Mouse (Mus musculus): ENCODE results near the gene Krtap4-8. TPM values are rescaled to one million over a fixed set of nuclear protein-coding genes. Genes with fewer than 3 reads are reported as not detected.

Gene Krtap4-8
- polyA plus RNA-seq, 1 experiment from 2014 or later: 0.99 TPM

GRCm38 (mm10) chr11:99734190-99734589, 46.3 kb downstream of the Krtap4-8 start, which contains the start of gene Gm14180:
Gene Gm14180 (minus strand): TSS chr11:99734290.
- no peak within 1 kb of the TSS for H3K27ac ChIP-seq (replicated peaks)
- no peak within 1 kb of the TSS for H3K9ac ChIP-seq
- no peak within 1 kb of the TSS for H3K4me3 ChIP-seq (replicated peaks)
- 56% methylated on average over 2 of the region's 2 CpGs for WGBS
- H3K4me2 ChIP-seq (replicated peaks): no peak within 1 kb of the TSS
- H3K27me3 ChIP-seq: no peaks in the 10 kb centered on the region
- H3K9me3 ChIP-seq (replicated peaks): no peaks in the 10 kb centered on the region
- H3K4me1 ChIP-seq: no peaks in the 10 kb centered on the region
- no peaks in the 10 kb centered on the region for H3K36me3 ChIP-seq
- no peak for ATAC-seq (ENCODE audit: insufficient number of reproducible peaks, low FRiP score, low TSS enrichment, low read depth)

Other genes starting within 250 kb of the Krtap4-8 start
- gene Krt40, start 237.5 kb downstream of the Krtap4-8 start, polyA plus RNA-seq (2015; fragmentation: Nextera tagmentation; extraction: Ambion mirVana): 0.81 and 1.5 TPM in 2 replicates
- 9.5 and 12.3 TPM in 2 replicates for gene Krtap3-3, start 229.8 kb downstream of the Krtap4-8 start, polyA plus RNA-seq (2015; fragmentation: Nextera tagmentation; extraction: Ambion mirVana)
- 2.8 and 2.9 TPM in 2 replicates for gene Krtap3-2, start 223.9 kb downstream of the Krtap4-8 start, polyA plus RNA-seq (2015; fragmentation: Nextera tagmentation; extraction: Ambion mirVana)
- 1.2 TPM in 1 of 2 replicates, not detected in the other for gene Gm11939, start 221.2 kb downstream of the Krtap4-8 start, polyA plus RNA-seq (2015; fragmentation: Nextera tagmentation; extraction: Ambion mirVana)
- 5.7 and 13.1 TPM in 2 replicates for gene Krtap3-1, start 214.1 kb downstream of the Krtap4-8 start, polyA plus RNA-seq (2015; fragmentation: Nextera tagmentation; extraction: Ambion mirVana)
- 3.7 and 5.9 TPM in 2 replicates for gene Krtap1-5, start 199.7 kb downstream of the Krtap4-8 start, polyA plus RNA-seq (2015; fragmentation: Nextera tagmentation; extraction: Ambion mirVana)
- gene Krtap1-4, start 197.1 kb downstream of the Krtap4-8 start, polyA plus RNA-seq (2015; fragmentation: Nextera tagmentation; extraction: Ambion mirVana): 2.0 and 2.2 TPM in 2 replicates
- gene Krtap1-3, start 189.4 kb downstream of the Krtap4-8 start, polyA plus RNA-seq (2015; fragmentation: Nextera tagmentation; extraction: Ambion mirVana): 1.5 and 2.0 TPM in 2 replicates
- 2.8 and 5.7 TPM in 2 replicates for gene Krtap9-3, start 182.6 kb downstream of the Krtap4-8 start, polyA plus RNA-seq (2015; fragmentation: Nextera tagmentation; extraction: Ambion mirVana)
- 4.5 and 7.3 TPM in 2 replicates for gene Gm11938, start 177.4 kb downstream of the Krtap4-8 start, polyA plus RNA-seq (2015; fragmentation: Nextera tagmentation; extraction: Ambion mirVana)
- gene Gm11937, start 170.5 kb downstream of the Krtap4-8 start, polyA plus RNA-seq (2015; fragmentation: Nextera tagmentation; extraction: Ambion mirVana): 4.7 and 7.0 TPM in 2 replicates
- gene Krtap2-4, start 165.9 kb downstream of the Krtap4-8 start, polyA plus RNA-seq (2015; fragmentation: Nextera tagmentation; extraction: Ambion mirVana): 2.0 and 4.2 TPM in 2 replicates
- gene Gm11562, start 160.3 kb downstream of the Krtap4-8 start, polyA plus RNA-seq (2015; fragmentation: Nextera tagmentation; extraction: Ambion mirVana): 3.9 and 5.1 TPM in 2 replicates
- 1.7 and 2.2 TPM in 2 replicates for gene Krtap4-1, start 152.5 kb downstream of the Krtap4-8 start, polyA plus RNA-seq (2015; fragmentation: Nextera tagmentation; extraction: Ambion mirVana)
- 1.6 and 3.2 TPM in 2 replicates for gene Krtap4-2, start 145.6 kb downstream of the Krtap4-8 start, polyA plus RNA-seq (2015; fragmentation: Nextera tagmentation; extraction: Ambion mirVana)
- 2.0 and 2.3 TPM in 2 replicates for gene Krtap4-7, start 136.6 kb downstream of the Krtap4-8 start, polyA plus RNA-seq (2015; fragmentation: Nextera tagmentation; extraction: Ambion mirVana)
- 1.2 and 1.8 TPM in 2 replicates for gene Gm11555, start 130.5 kb downstream of the Krtap4-8 start, polyA plus RNA-seq (2015; fragmentation: Nextera tagmentation; extraction: Ambion mirVana)
- gene Gm11563, start 121.7 kb downstream of the Krtap4-8 start, polyA plus RNA-seq (2015; fragmentation: Nextera tagmentation; extraction: Ambion mirVana): 0.77 and 1.0 TPM in 2 replicates
- gene Krtap4-6, start 114.7 kb downstream of the Krtap4-8 start, polyA plus RNA-seq (2015; fragmentation: Nextera tagmentation; extraction: Ambion mirVana): 1.1 and 1.3 TPM in 2 replicates
- gene Gm14190, start 90.0 kb downstream of the Krtap4-8 start, polyA plus RNA-seq (2015; fragmentation: Nextera tagmentation; extraction: Ambion mirVana): not detected in 2 replicates
- gene Gm14180, start 46.4 kb downstream of the Krtap4-8 start, polyA plus RNA-seq (2015; fragmentation: Nextera tagmentation; extraction: Ambion mirVana): not detected in 2 replicates
- gene Gm11595, start 7.8 kb downstream of the Krtap4-8 start, polyA plus RNA-seq (2015; fragmentation: Nextera tagmentation; extraction: Ambion mirVana): 1.0 and 1.9 TPM in 2 replicates
- 1.00 and 1.1 TPM in 2 replicates for gene Krtap4-9, start 4.5 kb upstream of the Krtap4-8 start, polyA plus RNA-seq (2015; fragmentation: Nextera tagmentation; extraction: Ambion mirVana)
- gene Gm11596, start 12.8 kb upstream of the Krtap4-8 start, polyA plus RNA-seq (2015; fragmentation: Nextera tagmentation; extraction: Ambion mirVana): 0.15 and 0.51 TPM in 2 replicates
- gene Gm11569, start 18.2 kb upstream of the Krtap4-8 start, polyA plus RNA-seq (2015; fragmentation: Nextera tagmentation; extraction: Ambion mirVana): not detected in 2 replicates
- gene Gm11554, start 23.7 kb upstream of the Krtap4-8 start, polyA plus RNA-seq (2015; fragmentation: Nextera tagmentation; extraction: Ambion mirVana): 0.33 TPM in 1 of 2 replicates, not detected in the other
- 0.45 and 0.50 TPM in 2 replicates for gene Krtap4-13, start 29.2 kb upstream of the Krtap4-8 start, polyA plus RNA-seq (2015; fragmentation: Nextera tagmentation; extraction: Ambion mirVana)
- 0.53 and 0.61 TPM in 2 replicates for gene Gm11564, start 35.0 kb upstream of the Krtap4-8 start, polyA plus RNA-seq (2015; fragmentation: Nextera tagmentation; extraction: Ambion mirVana)
- gene 2300003K06Rik, start 57.4 kb upstream of the Krtap4-8 start, polyA plus RNA-seq (2015; fragmentation: Nextera tagmentation; extraction: Ambion mirVana): not detected in 2 replicates
- gene Krtap4-16, start 70.9 kb upstream of the Krtap4-8 start, polyA plus RNA-seq (2015; fragmentation: Nextera tagmentation; extraction: Ambion mirVana): 2.0 and 3.9 TPM in 2 replicates
- gene Gm11568, start 77.2 kb upstream of the Krtap4-8 start, polyA plus RNA-seq (2015; fragmentation: Nextera tagmentation; extraction: Ambion mirVana): 1.4 TPM in 2 replicates
- gene Gm11559, start 83.8 kb upstream of the Krtap4-8 start, polyA plus RNA-seq (2015; fragmentation: Nextera tagmentation; extraction: Ambion mirVana): 2.4 and 2.5 TPM in 2 replicates
- 1.7 and 2.2 TPM in 2 replicates for gene Krtap9-1, start 92.7 kb upstream of the Krtap4-8 start, polyA plus RNA-seq (2015; fragmentation: Nextera tagmentation; extraction: Ambion mirVana)
- gene Gm11567, start 98.5 kb upstream of the Krtap4-8 start, polyA plus RNA-seq (2015; fragmentation: Nextera tagmentation; extraction: Ambion mirVana): 1.5 and 1.7 TPM in 2 replicates
- not detected in 2 replicates for gene Krtap31-1, start 127.2 kb upstream of the Krtap4-8 start, polyA plus RNA-seq (2015; fragmentation: Nextera tagmentation; extraction: Ambion mirVana)
- gene Gm11565, start 134.0 kb upstream of the Krtap4-8 start, polyA plus RNA-seq (2015; fragmentation: Nextera tagmentation; extraction: Ambion mirVana): not detected in 2 replicates
- not detected in 2 replicates for gene Krtap31-2, start 155.6 kb upstream of the Krtap4-8 start, polyA plus RNA-seq (2015; fragmentation: Nextera tagmentation; extraction: Ambion mirVana)
- gene Krtap9-5, start 167.8 kb upstream of the Krtap4-8 start, polyA plus RNA-seq (2015; fragmentation: Nextera tagmentation; extraction: Ambion mirVana): not detected in 2 replicates
- gene Krtap29-1, start 198.3 kb upstream of the Krtap4-8 start, polyA plus RNA-seq (2015; fragmentation: Nextera tagmentation; extraction: Ambion mirVana): 0.38 TPM in 1 of 2 replicates, not detected in the other
- 3.8 and 5.7 TPM in 2 replicates for gene Krtap16-1, start 205.9 kb upstream of the Krtap4-8 start, polyA plus RNA-seq (2015; fragmentation: Nextera tagmentation; extraction: Ambion mirVana)
- 4.9 and 9.8 TPM in 2 replicates for gene Krtap17-1, start 213.3 kb upstream of the Krtap4-8 start, polyA plus RNA-seq (2015; fragmentation: Nextera tagmentation; extraction: Ambion mirVana)
- 6.0 and 11.3 TPM in 2 replicates for gene Krt33a, start 235.5 kb upstream of the Krtap4-8 start, polyA plus RNA-seq (2015; fragmentation: Nextera tagmentation; extraction: Ambion mirVana)
- 7.3 and 17.9 TPM in 2 replicates for gene Krt33b, start 249.2 kb upstream of the Krtap4-8 start, polyA plus RNA-seq (2015; fragmentation: Nextera tagmentation; extraction: Ambion mirVana)

Data from embryonic facial prominence, embryonic 15.5 days (tissue).